Mouse (Mus musculus): Measurements from ENCODE around the gene Tnip2. TPM values are rescaled to one million over a fixed set of nuclear protein-coding genes. Genes with fewer than 3 reads are reported as not detected.
A peak's percentile ranks its signal among the peaks of the same experiment; 100 is the strongest.

Tnip2 gene
- 6.2 and 6.3 TPM in 2 replicates for polyA plus RNA-seq (2015; fragmentation: Nextera tagmentation; extraction: Ambion mirVana)

DNA sequence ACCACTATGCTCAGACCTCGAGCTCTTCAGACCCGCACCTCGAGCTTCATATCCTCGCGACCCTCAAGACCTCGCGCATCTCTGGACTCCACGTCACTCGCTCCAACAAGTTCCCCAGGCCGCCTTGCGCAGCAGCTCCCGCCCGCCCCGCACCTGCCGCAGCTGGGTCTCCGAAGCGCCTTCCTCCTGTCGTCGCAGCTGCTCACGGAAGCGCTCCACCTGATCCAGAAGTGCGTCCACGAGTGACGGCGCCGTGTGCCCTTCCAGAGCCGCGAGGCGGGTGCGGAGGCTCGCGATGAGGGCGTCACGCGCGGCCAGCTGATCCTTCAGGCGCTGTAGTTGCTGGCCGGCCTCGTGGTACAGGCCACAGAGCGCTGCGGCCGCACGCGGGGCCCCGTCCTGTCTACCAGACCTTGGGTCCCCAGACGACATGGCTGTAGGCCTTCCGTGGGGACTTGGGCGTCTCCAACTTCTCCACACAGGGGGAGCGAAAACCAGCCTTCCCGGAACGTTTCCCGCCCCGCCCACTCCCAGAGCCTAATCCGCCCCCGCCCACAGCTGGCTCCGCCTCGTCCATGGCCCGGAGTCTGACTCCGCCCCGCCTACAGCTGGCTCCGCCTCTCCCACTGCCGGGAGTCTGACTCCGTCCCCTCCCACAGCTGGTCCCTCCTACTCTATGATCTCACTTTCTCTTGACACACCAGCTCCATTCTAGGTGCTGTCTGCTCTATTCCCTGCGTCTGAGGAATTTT, at the start of gene Tnip2:
Tnip2 (minus strand) TSS at position 526 of the 752 bp plus-strand sequence.
- H3K9me3 ChIP-seq (replicated peaks; ENCODE audit: control insufficient read depth, low read length): no peaks in the 10 kb centered on the region
- H3K36me3 ChIP-seq (ENCODE audit: control insufficient read depth, insufficient read depth): no peaks in the 10 kb centered on the region
- peak within 1 kb of the TSS; percentile 34; the same call in 1 of the 2 replicates for H3K27ac ChIP-seq (ENCODE audit: low read length)
- peak within 1 kb of the TSS; percentile 80 for H3K4me3 ChIP-seq (ENCODE audit: low read depth, low read length)
- H3K4me1 ChIP-seq (ENCODE audit: control insufficient read depth, low read depth, low read length): peaks cover 15% of the 10 kb centered on the region
- peak within 1 kb of the TSS; percentile 82 for H3K9ac ChIP-seq (ENCODE audit: low read depth, low read length)
- no peaks in the 10 kb centered on the region; the same call in 1 of the 2 replicates for H3K27me3 ChIP-seq (ENCODE audit: control insufficient read depth, insufficient read depth, low read depth, low read length)
- peak within 1 kb of the TSS; percentile 97 for H3K4me2 ChIP-seq (ENCODE audit: low read depth, low read length)
- ATAC-seq (ENCODE audit: low read depth): peak; percentile 96
- under 1% methylated on average over 64 of the region's 64 CpGs for WGBS (ENCODE audit: insufficient replicate concordance)

DNA sequence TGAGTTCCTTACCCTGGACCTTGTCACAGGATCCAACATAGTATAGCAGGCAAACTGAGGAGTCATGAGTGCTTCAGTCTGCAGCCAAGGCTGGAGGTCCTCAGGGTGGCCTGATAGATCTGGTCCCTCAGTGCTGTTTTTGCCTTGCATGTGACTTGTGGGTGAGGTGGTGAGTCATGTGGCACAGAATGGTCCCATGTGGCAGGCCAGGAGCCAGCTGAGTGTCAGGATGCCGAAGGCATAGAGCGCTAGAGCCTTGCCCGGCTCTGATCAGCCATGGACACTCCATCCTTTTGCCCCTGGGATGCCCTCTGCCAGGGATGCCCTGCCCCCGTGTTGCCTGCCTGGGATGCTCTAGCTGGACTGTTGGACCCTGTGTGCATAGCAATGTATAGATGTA, 38.0 kb upstream of the Tnip2 start:
- no peak for ATAC-seq (ENCODE audit: low read depth)
- H3K4me2 ChIP-seq (ENCODE audit: low read depth, low read length): no peak overlapping the region
- peaks cover 4% of the 10 kb centered on the region; the same call in 1 of the 2 replicates for H3K36me3 ChIP-seq (ENCODE audit: control insufficient read depth, insufficient read depth)
- H3K27me3 ChIP-seq (ENCODE audit: control insufficient read depth, insufficient read depth, low read depth, low read length): no peaks in the 10 kb centered on the region
- WGBS (ENCODE audit: insufficient replicate concordance): 81% methylated on average over 4 of the region's 4 CpGs
- no peak overlapping the region for H3K4me3 ChIP-seq (ENCODE audit: low read depth, low read length)
- peaks cover 19% of the 10 kb centered on the region for H3K4me1 ChIP-seq (ENCODE audit: control insufficient read depth, low read depth, low read length)
- no peaks in the 10 kb centered on the region for H3K9me3 ChIP-seq (replicated peaks; ENCODE audit: control insufficient read depth, low read length)
- H3K27ac ChIP-seq (ENCODE audit: low read length): no peak overlapping the region
- no peak overlapping the region for H3K9ac ChIP-seq (ENCODE audit: low read depth, low read length)

DNA sequence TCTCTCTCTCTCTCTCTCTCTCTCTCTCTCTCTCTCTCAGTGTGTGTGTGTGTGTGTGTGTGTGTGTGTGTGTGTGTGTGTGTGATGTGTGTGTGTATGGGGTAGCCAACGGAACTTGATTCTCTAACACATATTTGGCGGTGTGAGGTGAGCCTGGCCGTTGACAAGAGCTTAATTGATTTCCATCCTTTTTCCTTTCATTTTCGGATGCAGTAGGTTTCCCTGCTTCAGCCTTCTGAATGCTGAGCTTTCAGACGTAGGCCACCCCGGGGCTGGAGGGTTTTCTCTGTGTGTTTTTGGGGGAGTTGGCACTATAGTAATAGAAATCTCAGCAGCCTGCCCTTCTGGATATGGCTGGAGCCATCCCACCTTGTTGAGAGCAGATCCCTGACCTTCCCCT, 36.5 kb upstream of the Tnip2 start:
- ATAC-seq (ENCODE audit: low read depth): no peak
- Histone ChIP-seq H3K27me3 (ENCODE audit: control insufficient read depth, insufficient read depth, low read depth, low read length) (no peaks in the 10 kb centered on the region), H3K4me2 (ENCODE audit: low read depth, low read length) (peak overlapping the region; percentile 89), H3K9me3 (replicated peaks; ENCODE audit: control insufficient read depth, low read length) (no peaks in the 10 kb centered on the region), H3K9ac (ENCODE audit: low read depth, low read length) (peak overlapping the region; percentile 79; the same call in 1 of the 2 replicates), H3K36me3 (ENCODE audit: control insufficient read depth, insufficient read depth) (no peaks in the 10 kb centered on the region), H3K27ac (ENCODE audit: low read length) (no peak overlapping the region), H3K4me1 (ENCODE audit: control insufficient read depth, low read depth, low read length) (peaks cover 19% of the 10 kb centered on the region), H3K4me3 (ENCODE audit: low read depth, low read length) (peak overlapping the region; percentile 73)
- WGBS (ENCODE audit: insufficient replicate concordance): 37% methylated on average over 6 of the region's 6 CpGs

DNA sequence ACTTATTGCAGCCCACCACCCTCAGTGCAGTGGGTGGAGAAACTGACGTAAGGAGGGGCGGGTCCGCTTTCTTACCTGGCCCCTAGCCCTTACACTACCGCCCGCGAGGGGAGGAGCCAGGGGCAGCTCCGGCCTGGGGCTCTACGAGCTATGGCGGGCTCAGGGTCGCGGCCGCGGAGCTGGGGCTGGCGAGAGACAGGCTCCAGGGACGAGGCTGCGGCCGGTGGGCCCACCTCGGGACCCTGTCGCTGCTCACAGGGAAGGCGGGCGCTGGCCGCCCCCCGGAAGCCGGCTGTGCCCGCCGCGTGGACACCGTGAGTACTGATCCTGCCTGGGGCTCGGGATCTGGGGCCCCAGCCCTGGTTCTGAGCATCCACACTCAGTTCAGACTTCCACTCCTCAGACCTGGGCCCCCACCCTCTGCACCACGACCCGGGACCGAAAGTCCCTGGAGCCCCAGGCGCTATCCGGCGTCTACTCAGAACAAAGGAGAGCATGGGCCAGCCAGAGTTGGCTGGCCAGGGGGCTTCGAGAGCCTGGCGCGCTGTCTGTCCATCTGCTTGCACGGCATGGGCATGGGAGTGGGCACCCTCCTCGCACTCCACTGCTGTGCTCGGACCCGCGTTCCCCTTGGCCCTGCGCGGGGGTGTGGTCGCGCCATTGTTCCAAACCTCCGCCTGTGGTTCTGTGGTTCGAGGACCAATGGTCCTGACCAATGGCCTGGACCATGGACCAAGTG, 35.9 kb upstream of the Tnip2 start:
- Histone ChIP-seq H3K36me3 (ENCODE audit: control insufficient read depth, insufficient read depth) (no peaks in the 10 kb centered on the region), H3K4me1 (ENCODE audit: control insufficient read depth, low read depth, low read length) (peaks cover 19% of the 10 kb centered on the region), H3K27me3 (ENCODE audit: control insufficient read depth, insufficient read depth, low read depth, low read length) (no peaks in the 10 kb centered on the region), H3K9ac (ENCODE audit: low read depth, low read length) (peak overlapping the region; percentile 79), H3K4me2 (ENCODE audit: low read depth, low read length) (peak overlapping the region; percentile 89), H3K4me3 (ENCODE audit: low read depth, low read length) (peak overlapping the region; percentile 73), H3K9me3 (replicated peaks; ENCODE audit: control insufficient read depth, low read length) (no peaks in the 10 kb centered on the region), H3K27ac (ENCODE audit: low read length) (no peak overlapping the region)
- WGBS (ENCODE audit: insufficient replicate concordance): under 1% methylated on average over 49 of the region's 49 CpGs
- peak; percentile 76 for ATAC-seq (ENCODE audit: low read depth)

DNA sequence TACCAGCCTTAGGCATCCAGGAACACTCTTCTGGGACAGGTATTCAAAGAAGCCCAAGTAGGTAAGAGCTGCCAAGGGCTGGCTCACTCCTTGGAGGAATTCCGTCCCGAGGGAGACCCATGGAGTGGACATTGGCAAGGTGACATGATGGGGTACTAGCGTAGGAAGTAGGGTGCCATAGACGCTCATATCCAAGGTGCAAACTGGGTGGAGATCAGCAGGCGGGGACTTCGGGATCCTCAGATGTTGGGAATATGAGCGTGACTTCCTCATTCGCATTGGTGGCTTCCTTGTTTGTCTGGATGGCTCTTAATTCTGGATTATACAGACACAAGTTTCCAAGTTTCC, 35.3 kb upstream of the Tnip2 start:
- Histone ChIP-seq H3K4me3 (ENCODE audit: low read depth, low read length) (peak overlapping the region; percentile 73), H3K27ac (ENCODE audit: low read length) (no peak overlapping the region), H3K36me3 (ENCODE audit: control insufficient read depth, insufficient read depth) (no peaks in the 10 kb centered on the region), H3K9me3 (replicated peaks; ENCODE audit: control insufficient read depth, low read length) (no peaks in the 10 kb centered on the region), H3K4me2 (ENCODE audit: low read depth, low read length) (peak overlapping the region; percentile 89), H3K4me1 (ENCODE audit: control insufficient read depth, low read depth, low read length) (peaks cover 19% of the 10 kb centered on the region), H3K9ac (ENCODE audit: low read depth, low read length) (peak overlapping the region; percentile 79), H3K27me3 (ENCODE audit: control insufficient read depth, insufficient read depth, low read depth, low read length) (no peaks in the 10 kb centered on the region)
- no peak for ATAC-seq (ENCODE audit: low read depth)
- 24% methylated on average over 8 of the region's 8 CpGs for WGBS (ENCODE audit: insufficient replicate concordance)

DNA sequence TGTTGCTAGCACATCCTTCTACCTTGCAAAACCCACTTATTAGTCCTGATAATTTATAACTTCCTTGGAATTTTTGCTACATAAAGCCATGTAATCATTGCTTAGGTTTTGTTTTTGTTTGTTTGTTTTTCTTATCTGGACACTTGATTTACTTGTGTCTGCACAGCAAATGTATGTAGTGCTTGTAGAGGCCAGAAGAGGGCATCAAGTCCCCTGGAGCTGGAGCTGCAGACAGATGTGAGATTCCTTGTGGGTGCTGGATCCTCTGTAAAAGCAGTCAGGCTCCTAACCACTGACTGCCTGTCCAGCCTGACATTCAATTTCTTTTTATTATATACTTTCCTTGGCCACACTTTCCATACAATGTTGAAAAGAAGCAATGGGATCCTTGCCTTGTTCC, 33.6 kb upstream of the Tnip2 start:
- no peak overlapping the region for H3K4me2 ChIP-seq (ENCODE audit: low read depth, low read length)
- H3K4me3 ChIP-seq (ENCODE audit: low read depth, low read length): no peak overlapping the region
- no peak for ATAC-seq (ENCODE audit: low read depth)
- H3K4me1 ChIP-seq (ENCODE audit: control insufficient read depth, low read depth, low read length): peaks cover 19% of the 10 kb centered on the region
- no peaks in the 10 kb centered on the region for H3K36me3 ChIP-seq (ENCODE audit: control insufficient read depth, insufficient read depth)
- H3K9me3 ChIP-seq (replicated peaks; ENCODE audit: control insufficient read depth, low read length): no peaks in the 10 kb centered on the region
- no peak overlapping the region for H3K9ac ChIP-seq (ENCODE audit: low read depth, low read length)
- H3K27me3 ChIP-seq (ENCODE audit: control insufficient read depth, insufficient read depth, low read depth, low read length): no peaks in the 10 kb centered on the region
- H3K27ac ChIP-seq (ENCODE audit: low read length): no peak overlapping the region

DNA sequence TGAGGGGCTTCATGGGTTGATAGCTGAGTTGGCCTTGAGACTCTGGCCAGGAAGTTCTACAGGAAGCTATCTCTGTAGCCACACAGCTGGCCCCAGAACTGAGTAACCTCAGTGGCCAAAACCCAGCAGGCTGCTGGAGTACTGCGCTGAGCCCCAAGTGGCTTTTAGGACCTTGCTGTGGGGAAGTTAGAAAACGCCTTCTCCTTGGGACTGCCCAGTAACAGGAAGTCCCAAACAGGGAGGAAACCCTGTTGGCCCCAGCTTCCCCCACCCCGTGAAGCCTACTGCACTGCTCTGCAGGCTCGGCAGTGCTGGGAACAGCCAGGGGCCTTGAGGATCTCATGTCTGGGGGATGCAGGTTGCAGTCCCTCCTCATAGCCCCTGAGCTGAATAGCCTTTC, 29.3 kb upstream of the Tnip2 start:
- Histone ChIP-seq H3K4me3 (ENCODE audit: low read depth, low read length) (peak overlapping the region; percentile 31), H3K4me2 (ENCODE audit: low read depth, low read length) (no peak overlapping the region), H3K36me3 (ENCODE audit: control insufficient read depth, insufficient read depth) (no peaks in the 10 kb centered on the region), H3K9ac (ENCODE audit: low read depth, low read length) (no peak overlapping the region), H3K9me3 (replicated peaks; ENCODE audit: control insufficient read depth, low read length) (no peaks in the 10 kb centered on the region), H3K27ac (ENCODE audit: low read length) (peak overlapping the region; percentile 42), H3K27me3 (ENCODE audit: control insufficient read depth, insufficient read depth, low read depth, low read length) (no peaks in the 10 kb centered on the region), H3K4me1 (ENCODE audit: control insufficient read depth, low read depth, low read length) (peaks cover 3% of the 10 kb centered on the region; the same call in 1 of the 2 replicates)
- 19% methylated on average over 4 of the region's 4 CpGs for WGBS (ENCODE audit: insufficient replicate concordance)
- ATAC-seq (ENCODE audit: low read depth): 0 out of 2 replicates have a peak, but pooled peaks have one; percentile 25

DNA sequence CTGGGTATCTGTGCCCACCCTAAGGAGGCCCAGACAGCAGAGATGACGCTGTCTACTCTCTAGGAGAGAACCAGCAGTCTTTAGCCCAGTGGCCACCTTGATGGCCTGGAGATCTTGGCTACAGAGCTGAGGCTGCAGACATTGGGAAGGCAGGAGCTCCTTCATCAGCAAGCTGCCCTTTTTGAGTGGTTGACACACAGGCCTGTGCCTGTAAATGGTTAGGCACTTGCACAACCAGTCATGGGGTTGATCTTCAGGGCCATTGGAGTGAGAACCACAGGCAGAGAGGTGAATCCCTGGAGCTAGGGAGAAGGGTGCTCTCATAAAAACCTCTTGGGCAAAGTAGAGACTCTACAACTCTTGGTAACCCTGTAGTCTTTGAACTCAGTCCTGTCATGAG, 28.4 kb upstream of the Tnip2 start:
- no peak for ATAC-seq (ENCODE audit: low read depth)
- H3K27ac ChIP-seq (ENCODE audit: low read length): peak overlapping the region; percentile 42; the same call in 1 of the 2 replicates
- 74% methylated on average over 1 of the region's 1 CpGs for WGBS (ENCODE audit: insufficient replicate concordance)

DNA sequence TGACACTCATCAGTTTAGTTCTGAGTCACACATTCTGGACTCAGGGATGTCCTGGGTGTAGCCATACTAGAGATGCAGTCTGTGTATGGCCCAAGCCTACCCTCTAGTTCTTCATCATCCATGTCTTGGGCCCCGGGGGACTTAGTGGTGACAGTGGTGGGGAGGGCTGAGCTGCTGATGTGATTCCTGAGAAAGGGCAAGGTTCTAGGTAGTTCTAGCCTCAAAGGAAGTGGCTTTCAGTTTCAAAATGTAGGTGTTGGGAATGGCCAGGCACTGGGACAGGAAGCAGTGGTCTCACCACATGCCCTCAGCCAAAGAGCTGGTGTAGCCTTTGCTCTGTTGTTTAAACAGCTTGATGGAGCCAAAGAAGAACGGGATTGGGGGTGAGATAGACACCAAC, 25.3 kb upstream of the Tnip2 start:
- ATAC-seq (ENCODE audit: low read depth): no peak
- Histone ChIP-seq H3K9ac (ENCODE audit: low read depth, low read length) (no peak overlapping the region), H3K27ac (ENCODE audit: low read length) (no peak overlapping the region), H3K9me3 (replicated peaks; ENCODE audit: control insufficient read depth, low read length) (no peaks in the 10 kb centered on the region), H3K4me3 (ENCODE audit: low read depth, low read length) (no peak overlapping the region), H3K27me3 (ENCODE audit: control insufficient read depth, insufficient read depth, low read depth, low read length) (no peaks in the 10 kb centered on the region), H3K4me2 (ENCODE audit: low read depth, low read length) (no peak overlapping the region), H3K4me1 (ENCODE audit: control insufficient read depth, low read depth, low read length) (peaks cover 3% of the 10 kb centered on the region; the same call in 1 of the 2 replicates), H3K36me3 (ENCODE audit: control insufficient read depth, insufficient read depth) (no peaks in the 10 kb centered on the region)
- 52% methylated on average over 2 of the region's 2 CpGs for WGBS (ENCODE audit: insufficient replicate concordance)

More for the DNA sequence above, 28.4 kb upstream of the Tnip2 start:
- Histone ChIP-seq H3K9ac (ENCODE audit: low read depth, low read length) (no peak overlapping the region), H3K4me2 (ENCODE audit: low read depth, low read length) (no peak overlapping the region), H3K4me1 (ENCODE audit: control insufficient read depth, low read depth, low read length) (peaks cover 3% of the 10 kb centered on the region; the same call in 1 of the 2 replicates), H3K36me3 (ENCODE audit: control insufficient read depth, insufficient read depth) (no peaks in the 10 kb centered on the region), H3K9me3 (replicated peaks; ENCODE audit: control insufficient read depth, low read length) (no peaks in the 10 kb centered on the region), H3K4me3 (ENCODE audit: low read depth, low read length) (no peak overlapping the region), H3K27me3 (ENCODE audit: control insufficient read depth, insufficient read depth, low read depth, low read length) (no peaks in the 10 kb centered on the region)
